Mouse (Mus musculus) heart, postnatal 14 days (tissue): ENCODE data around the gene Mlf2. TPM values are rescaled to one million over a fixed set of nuclear protein-coding genes. Genes with fewer than 3 reads are reported as not detected.

Experiments used
- DNase-seq, 2 experiments: peaks; one replicate each; pipeline ENCODE4 v3.0.0; 2021 to 2022
- intact Hi-C: fragments of 180-260 bp; cut with DNase I; formaldehyde crosslinking; loops from one replicate; pipeline ENCODE4 v1.15.1; 2025
- total RNA-seq, 2 experiments: library from RNA; stranded (reverse); gene quantifications; 2 replicates each; pipeline ENCODE4 v1.2.3; 2021

The Mlf2 gene
- total RNA-seq, 2 experiments from 2014 or later = 214 to 217 TPM

GRCm38 (mm10) chr6:124925941-124926340 is 5.2 kb upstream of the Mlf2 start:
- intact Hi-C loops = no loop called here
- peak in 1 of 2 experiments; percentile 71 for DNase-seq

- intact Hi-C loops = loop anchor here (1.0 to 10.0 kb wide), 4 partner anchors 13 to 155 kb away; no protein-coding TSS in a partner anchor
- peak in 1 of 2 experiments; percentile 15 for DNase-seq
Measured at GRCm38 (mm10) chr6:124930231-124930630, 955 bp upstream of the Mlf2 start.

GRCm38 (mm10) chr6:124931525-124932313 is 533 bp downstream of the Mlf2 start:
- intact Hi-C loops = loop anchor here (2.0 to 10.0 kb wide), 2 partner anchors 33 to 153 kb away; partner anchors contain the start of gene Cops7a
- peak in 1 of 2 experiments; percentile 49 for DNase-seq

GRCm38 (mm10) chr6:124932314-124932695 is 1.1 kb downstream of the Mlf2 start:
- intact Hi-C loops = loop anchor here (2.0 to 10.0 kb wide), 2 partner anchors 32 to 152 kb away; partner anchors contain the start of gene Cops7a
- DNase-seq = no peak

GRCm38 (mm10) chr6:124933127-124933526 is 1.9 kb downstream of the Mlf2 start:
- intact Hi-C loops = loop anchor here (2.0 to 10.0 kb wide), 2 partner anchors 32 to 152 kb away; partner anchors contain the start of gene Cops7a
- DNase-seq = no peak

DNA sequence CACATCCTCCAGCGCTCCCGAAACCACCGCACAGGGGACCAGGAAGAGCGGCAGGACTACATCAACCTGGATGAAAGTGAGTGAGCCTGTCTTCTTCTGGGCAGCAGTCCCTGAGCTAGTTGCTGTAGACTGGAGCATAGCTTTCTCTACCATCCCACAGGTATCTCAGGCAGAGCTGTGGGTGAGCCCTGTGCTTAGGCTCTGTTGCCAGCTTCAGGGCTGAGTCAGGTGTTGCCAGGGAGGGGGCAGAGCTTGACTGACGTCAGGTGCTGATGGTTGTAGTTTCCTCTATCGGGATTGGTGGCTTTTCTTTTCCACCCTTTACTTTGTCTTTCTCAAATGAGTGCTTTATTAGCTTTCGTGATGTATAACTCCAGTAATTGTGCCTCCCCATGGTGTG is 3.5 kb downstream of the Mlf2 start:
- no peak for DNase-seq
- intact Hi-C loops = loop anchor here (10.0 kb wide), 1 partner anchor 150 kb away; no protein-coding TSS in a partner anchor

- no peak for DNase-seq
- intact Hi-C loops = loop anchor here (10.0 kb wide), 1 partner anchor 148 kb away; no protein-coding TSS in a partner anchor
Measured at GRCm38 (mm10) chr6:124936681-124937080, 5.5 kb downstream of the Mlf2 start.

GRCm38 (mm10) chr6:124937493-124937892 is 6.3 kb downstream of the Mlf2 start:
- intact Hi-C loops = loop anchor here (10.0 kb wide), 1 partner anchor 147 kb away; no protein-coding TSS in a partner anchor
- no peak for DNase-seq

GRCm38 (mm10) chr6:124938554-124938953 is 7.4 kb downstream of the Mlf2 start:
- intact Hi-C loops = loop anchor here (10.0 kb wide), 1 partner anchor 146 kb away; no protein-coding TSS in a partner anchor
- DNase-seq = no peak

DNA sequence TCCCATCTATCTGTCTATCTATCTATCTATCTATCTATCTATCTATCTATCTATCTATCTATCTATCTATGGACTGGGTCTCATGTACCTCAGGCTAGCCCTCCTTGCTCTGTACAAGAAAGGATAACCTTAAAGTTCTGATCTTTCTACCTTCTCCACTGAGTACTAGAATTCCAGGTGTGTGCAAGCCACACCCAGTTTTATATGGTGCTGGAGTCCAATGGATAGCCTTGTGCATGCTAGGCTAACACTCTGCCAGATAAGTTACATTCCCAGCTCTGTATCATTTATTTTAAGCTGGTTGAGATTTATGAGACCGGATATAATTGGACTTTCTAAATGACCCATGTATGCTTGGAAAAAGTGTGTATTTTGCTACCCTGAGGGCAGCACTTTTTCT is 10.5 kb downstream of the Mlf2 start:
- intact Hi-C loops = no loop called here

DNA sequence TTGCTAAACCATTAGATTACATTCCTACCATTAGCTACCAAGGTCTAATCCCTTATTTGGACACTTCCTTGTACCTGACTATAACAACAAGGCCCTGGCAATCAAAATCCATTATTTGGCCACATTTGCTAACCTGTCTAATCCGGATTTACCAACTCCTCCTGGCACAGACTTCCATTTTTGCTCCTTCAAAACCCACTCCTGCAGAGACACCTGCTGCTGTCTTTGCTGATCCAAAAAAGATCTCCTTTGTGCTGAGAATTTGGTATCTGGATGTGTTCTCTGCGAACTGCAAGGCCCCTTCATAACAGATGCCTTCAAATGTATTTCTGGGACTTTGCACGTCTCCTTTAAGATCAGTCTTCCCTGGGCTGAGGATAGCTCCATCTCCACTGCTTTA is 12.3 kb downstream of the Mlf2 start:
- no peak for DNase-seq
- intact Hi-C loops = no loop called here

More for the DNA sequence above, 10.5 kb downstream of the Mlf2 start:
- DNase-seq = no peak

- no peak for DNase-seq
- intact Hi-C loops = no loop called here
Measured at GRCm38 (mm10) chr6:124953991-124954715, 23.0 kb downstream of the Mlf2 start.

DNA sequence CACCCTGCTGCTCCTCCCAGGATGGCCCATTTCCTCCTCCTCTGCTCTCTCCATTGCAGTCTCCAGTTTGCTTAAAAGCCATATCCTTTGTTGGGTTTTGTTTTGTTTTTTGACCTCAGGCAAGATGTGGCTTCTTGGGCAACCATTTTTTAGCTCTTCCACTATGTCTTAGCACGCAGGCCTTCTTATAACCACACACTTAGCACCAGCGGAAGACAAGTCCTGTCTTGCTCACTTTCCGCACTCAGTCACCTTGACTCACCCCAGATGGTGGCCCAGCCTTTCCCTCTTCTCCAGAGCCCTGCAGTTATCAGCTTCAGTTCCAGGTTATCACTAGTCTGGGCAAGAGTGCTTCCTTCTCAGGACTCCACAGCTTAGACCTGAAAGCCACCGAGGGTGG is 24.0 kb downstream of the Mlf2 start:
- no peak for DNase-seq
- intact Hi-C loops = no loop called here

GRCm38 (mm10) chr6:124958127-124958526 is 26.9 kb downstream of the Mlf2 start:
- DNase-seq = no peak
- intact Hi-C loops = no loop called here

- no peak for DNase-seq
- intact Hi-C loops = loop anchor here (10.0 kb wide), 2 partner anchors 55 to 105 kb away; partner anchors contain the start of gene P3h3
Measured at GRCm38 (mm10) chr6:124959960-124960359, 28.8 kb downstream of the Mlf2 start.

GRCm38 (mm10) chr6:124961021-124961420 is 29.8 kb downstream of the Mlf2 start:
- intact Hi-C loops = loop anchor here (10.0 kb wide), 2 partner anchors 56 to 106 kb away; partner anchors contain the start of gene P3h3

GRCm38 (mm10) chr6:124964638-124965037 is 33.5 kb downstream of the Mlf2 start:
- intact Hi-C loops = loop anchor here (2.0 to 10.0 kb wide), 4 partner anchors 32 to 110 kb away; partner anchors contain the start of genes P3h3 and Zfp384
- DNase-seq = no peak

More at GRCm38 (mm10) chr6:124961021-124961420, 29.8 kb downstream of the Mlf2 start:
- DNase-seq = no peak

DNA sequence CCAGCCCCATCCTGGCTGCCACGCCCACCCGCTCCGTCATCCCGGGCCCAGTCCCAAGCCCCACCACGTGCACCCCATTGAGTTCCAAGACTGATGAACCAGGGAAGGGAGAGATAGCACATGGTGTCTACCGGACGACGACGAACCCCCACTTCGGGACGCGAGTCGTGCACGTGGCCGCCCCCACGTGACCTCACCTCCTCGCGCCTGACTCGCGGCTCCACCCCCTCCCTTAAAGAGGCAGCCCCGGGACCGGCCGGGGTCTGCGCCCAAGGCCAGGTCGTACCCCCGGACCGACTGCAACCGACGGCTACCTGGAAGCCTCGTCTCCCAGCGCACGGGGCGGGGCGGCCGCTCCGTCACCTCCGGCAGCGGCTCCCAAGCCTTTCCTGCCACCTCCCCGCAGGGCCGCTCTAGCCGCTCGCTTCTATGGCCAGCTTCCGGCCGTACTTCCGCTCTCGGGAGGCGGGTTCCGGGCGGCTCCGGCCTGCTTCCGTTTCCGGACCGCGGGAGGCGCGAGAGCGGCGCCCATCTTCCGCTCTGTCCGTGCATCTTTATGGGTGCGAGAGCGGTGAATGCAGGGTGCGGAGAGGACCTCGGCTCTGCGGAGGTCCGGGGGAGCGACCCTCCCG is 34.0 kb downstream of the Mlf2 start, which contains the start of gene Cops7a:
Cops7a (minus strand) TSS at position 451 of the 632 bp plus-strand sequence.
- DNase-seq = peak; percentile 97 to 99
- intact Hi-C loops = loop anchor here (2.0 to 10.0 kb wide), 4 partner anchors 32 to 110 kb away; partner anchors contain the start of genes P3h3 and Zfp384

DNA sequence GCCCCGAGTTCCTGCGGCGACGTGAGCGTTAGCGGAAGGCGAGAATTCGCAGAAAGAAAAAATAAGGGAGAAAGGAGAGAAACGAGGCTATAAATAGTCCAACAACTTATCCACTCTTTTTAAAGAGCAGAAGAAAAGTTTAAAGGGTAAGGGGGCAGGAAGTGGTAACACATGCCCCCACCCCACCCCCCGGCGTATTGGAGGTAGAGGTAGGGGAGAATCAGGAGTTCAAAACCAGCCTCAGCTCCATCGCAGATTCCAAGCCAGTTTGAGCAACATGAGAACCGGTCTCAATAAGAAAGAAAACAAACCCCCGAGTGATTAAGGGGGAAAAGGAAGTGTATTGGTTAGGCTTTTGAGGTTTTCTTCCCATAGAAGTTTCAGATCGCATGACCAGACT is 34.6 kb downstream of the Mlf2 start:
- intact Hi-C loops = loop anchor here (2.0 to 10.0 kb wide), 4 partner anchors 33 to 111 kb away; partner anchors contain the start of genes P3h3 and Zfp384
- no peak for DNase-seq
